Mouse (Mus musculus) cerebellum, adult 18-20 months (tissue): Measurements from ENCODE around the gene Slc9a3.
A peak's percentile ranks its signal among the peaks of the same experiment; 100 is the strongest.

Source experiments
- DNase-seq, 2 experiments: peaks; one replicate each; pipeline ENCODE4 v3.0.0; 2021

The Slc9a3 gene

GRCm38 (mm10) chr13:74121141-74121602, at the start of gene Slc9a3:
Slc9a3 (plus strand) TSS chr13:74121457.
- no peak for DNase-seq

DNA sequence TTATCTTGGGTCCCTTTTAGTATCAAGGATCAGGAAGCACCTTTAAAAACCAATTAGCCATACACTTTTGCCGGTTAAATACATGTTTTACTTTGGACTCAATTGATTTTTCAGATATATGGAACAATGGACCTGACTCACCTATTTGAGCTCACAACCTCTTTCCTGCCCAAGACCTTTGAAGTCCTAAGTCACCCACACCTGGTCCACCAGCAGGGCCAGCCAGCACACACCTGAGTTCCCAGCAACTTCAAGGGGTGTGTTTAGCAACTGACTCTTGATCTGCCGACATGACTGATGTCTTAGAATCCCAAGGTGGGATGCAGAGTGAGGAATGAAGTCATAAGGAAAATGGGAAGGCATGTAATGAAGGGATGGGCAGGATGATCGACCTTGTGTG, 49.5 kb upstream of the Slc9a3 start:
- DNase-seq, result no peak

DNA sequence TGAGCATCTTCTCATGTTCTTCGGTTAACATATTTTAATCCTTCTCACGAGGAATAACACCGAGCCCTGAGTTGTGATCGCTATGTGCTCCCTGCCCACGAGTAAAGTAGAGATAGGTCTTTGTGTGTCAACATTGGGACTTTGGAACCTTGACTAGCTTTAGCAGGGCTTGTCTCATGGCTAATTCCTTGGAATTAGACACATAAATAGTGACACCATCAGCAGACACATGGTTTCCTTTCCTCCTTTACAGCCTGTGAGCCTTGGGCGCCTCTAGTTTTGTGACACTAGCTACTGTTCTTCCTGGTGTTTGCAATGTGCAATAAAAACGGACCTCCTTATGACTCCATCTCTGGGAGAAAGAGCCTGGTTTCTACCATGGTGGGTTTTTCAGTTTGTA, 47.9 kb upstream of the Slc9a3 start:
- no peak for DNase-seq

DNA sequence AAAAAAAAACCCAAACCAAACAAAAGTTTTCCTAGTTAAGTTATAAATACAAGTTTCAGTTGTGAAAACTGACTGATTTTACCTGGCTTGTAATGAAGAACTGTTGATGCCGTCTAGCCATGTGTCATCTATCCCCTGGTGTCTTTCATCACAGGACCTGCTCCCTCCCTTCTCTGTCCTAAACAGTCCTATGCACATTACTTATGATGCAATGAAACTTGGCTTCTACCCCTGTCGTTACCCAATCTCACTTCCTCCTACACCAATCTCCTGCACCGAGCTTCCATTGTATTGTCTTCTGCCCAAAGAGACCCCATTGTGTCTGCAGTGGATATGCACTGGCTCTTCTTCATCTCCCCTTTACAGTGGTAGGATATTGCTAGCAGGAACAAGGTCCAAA, 31.0 kb upstream of the Slc9a3 start:
- DNase-seq, result no peak

- DNase-seq, result no peak
These were observed 25.3 kb upstream of the Slc9a3 start for GRCm38 (mm10) chr13:74095936-74096335.

- peak; percentile 40 for DNase-seq
These were observed 24.4 kb upstream of the Slc9a3 start for GRCm38 (mm10) chr13:74096715-74097363.

DNA sequence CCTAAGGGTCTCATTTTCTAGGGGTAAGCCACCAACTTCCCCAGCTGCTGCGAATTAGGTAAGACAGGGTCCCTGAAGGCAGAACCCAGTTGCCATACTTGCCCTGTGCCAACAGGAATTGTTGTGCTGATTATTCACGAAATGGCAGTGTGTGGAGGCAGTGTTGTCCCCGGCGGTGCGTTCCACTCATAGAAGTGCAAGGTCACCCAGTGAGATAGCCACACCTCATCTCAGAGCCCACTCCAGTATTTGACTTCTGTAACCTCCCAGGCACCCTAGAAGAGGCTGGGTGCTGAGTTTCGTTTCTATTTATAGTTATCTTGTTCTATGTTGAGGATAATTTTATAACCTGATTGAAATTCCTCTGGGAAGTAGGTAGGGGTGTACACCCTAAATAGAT, 22.3 kb upstream of the Slc9a3 start:
- DNase-seq, result no peak

DNA sequence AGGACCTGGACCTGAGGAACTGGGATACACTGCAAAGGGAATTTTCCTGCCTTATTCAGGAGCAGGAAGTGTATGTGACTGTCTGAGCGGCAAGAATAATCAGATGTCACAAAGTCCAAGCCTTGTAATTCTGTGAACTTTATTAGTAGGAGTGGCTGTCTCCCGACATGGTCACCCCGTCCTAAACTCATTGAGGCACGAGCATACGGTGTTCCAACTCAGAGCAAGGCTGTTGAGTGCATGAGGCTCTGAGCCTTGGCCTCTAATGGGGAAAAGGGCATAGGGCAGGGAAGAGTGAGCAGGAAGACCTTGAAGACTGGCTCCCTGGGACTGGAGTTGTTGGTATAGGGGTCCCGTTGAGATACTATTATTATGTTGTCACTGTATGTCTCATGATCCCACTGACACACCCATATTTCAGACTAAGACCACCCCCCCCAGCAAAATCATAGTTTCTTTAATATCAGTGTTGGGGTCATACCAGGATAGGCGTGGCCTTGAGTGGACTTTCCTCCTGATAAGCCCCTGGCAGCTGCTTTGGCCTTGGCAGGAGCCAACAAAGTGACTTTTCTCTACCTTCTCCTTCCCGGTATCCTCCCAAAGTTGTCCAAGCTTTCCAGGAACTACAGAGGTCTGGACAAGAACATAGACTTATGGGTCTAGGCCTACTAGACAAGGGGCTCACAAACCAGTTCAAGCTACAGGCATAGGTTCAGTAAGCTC, 19.0 kb upstream of the Slc9a3 start:
- no peak for DNase-seq

DNA sequence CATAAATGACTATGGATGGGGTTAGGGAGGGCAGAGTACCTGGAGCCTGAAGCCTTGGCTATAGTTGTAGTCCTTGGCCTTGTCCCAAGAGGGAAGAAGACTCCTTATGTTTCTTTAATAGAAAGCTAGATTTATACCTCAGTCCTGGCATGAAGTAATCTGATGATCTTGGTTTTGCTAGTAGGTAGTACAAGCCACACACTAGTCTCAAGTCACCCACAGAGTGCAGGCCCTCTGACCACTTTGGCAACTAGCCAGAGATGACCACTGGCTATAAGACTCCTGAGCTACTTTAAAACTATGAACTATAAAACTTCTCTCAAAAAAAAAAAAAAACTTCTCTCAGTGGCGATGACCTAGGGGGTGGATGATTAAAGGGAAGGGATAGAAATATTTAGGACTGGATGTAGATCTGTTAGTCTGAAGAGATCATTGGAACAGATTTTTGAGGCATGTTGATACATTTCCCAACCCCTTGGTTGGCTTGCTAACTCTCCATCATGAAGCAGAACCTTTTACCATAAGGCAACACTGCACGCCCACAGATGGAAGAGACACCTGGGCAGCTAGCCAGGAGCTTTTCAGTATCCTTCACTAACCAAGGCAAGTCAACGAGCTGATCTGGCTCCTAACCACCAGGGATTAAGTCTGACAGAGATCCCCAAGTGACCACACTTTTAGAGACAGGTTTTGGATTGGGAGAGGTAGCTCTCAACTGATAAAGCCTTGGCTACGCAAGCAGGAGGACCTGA, 18.2 kb upstream of the Slc9a3 start:
- peak; percentile 47 to 48 for DNase-seq

GRCm38 (mm10) chr13:74104417-74104816, 16.8 kb upstream of the Slc9a3 start:
- DNase-seq, result no peak

DNA sequence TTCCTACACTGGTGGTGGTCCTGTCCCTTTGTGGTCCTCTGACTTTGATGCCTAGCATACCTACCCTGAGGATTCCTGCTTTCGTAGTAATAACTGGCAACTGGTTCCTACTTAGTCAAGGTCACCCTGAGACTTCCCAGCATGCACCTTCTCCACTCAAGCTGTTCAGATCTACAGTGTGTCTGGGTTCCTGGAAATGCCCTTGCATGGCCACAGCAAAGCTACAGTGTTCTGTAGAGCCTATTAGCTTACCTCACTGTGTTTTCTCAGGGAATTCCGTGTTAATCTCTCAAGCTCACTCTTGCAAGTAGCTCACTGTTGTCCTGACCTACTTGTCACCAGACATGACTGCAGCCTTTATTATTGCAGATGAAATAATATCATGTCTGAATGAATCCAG, 13.8 kb upstream of the Slc9a3 start:
- no peak for DNase-seq

- DNase-seq, result no peak
These were observed 8.7 kb upstream of the Slc9a3 start for GRCm38 (mm10) chr13:74112593-74112992.

GRCm38 (mm10) chr13:74113626-74114191, 7.5 kb upstream of the Slc9a3 start:
- DNase-seq, result no peak

DNA sequence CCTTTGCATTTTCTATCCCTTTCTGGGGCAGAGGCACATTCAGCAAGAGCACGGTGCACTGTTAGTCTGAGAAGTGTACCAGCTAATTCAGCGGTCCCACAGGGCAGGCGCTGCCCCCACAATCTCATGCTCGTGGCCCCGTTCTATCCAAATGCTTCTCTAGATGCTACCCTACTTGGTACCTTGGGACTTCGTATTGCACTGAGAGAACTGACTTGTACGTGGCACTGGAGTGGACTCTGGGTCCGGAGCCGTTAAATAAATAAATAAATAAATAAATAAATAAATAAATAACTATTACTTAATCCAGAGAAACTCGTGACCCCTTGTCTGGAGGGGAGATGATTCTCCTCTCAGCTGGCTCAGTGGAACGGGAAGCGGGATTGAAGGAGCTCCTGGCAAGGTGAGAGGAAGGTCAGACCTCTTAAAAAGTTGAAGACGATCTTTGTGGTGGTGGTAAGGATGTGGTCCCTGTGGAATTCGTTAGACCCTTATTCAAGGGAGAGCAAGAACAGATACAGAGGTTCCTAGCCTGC, 606 bp downstream of the Slc9a3 start:
- DNase-seq, result no peak

- no peak for DNase-seq
These were observed 1.4 kb downstream of the Slc9a3 start for GRCm38 (mm10) chr13:74122632-74123031.

DNA sequence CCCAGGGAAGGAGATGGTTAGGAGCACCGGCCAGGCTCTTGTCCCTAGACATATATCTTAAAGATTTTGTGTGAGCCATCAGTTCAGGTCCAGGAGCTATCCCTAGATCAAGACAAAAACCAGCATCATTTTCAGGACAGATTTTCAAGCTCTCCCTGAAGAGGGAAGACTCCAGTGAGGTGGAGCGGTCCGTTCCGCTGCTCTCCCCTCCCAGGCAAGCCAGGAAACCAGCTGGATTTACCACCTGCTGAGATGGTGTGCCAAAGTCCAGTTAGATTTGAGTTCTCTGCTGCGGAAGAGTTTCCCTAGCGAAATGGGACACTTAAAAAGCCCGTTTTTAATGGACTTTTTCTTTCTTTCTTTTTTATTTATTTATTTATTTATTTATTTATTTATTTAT, 6.3 kb downstream of the Slc9a3 start:
- no peak for DNase-seq

- no peak for DNase-seq
These were observed 8.7 kb downstream of the Slc9a3 start for GRCm38 (mm10) chr13:74129909-74130308.

DNA sequence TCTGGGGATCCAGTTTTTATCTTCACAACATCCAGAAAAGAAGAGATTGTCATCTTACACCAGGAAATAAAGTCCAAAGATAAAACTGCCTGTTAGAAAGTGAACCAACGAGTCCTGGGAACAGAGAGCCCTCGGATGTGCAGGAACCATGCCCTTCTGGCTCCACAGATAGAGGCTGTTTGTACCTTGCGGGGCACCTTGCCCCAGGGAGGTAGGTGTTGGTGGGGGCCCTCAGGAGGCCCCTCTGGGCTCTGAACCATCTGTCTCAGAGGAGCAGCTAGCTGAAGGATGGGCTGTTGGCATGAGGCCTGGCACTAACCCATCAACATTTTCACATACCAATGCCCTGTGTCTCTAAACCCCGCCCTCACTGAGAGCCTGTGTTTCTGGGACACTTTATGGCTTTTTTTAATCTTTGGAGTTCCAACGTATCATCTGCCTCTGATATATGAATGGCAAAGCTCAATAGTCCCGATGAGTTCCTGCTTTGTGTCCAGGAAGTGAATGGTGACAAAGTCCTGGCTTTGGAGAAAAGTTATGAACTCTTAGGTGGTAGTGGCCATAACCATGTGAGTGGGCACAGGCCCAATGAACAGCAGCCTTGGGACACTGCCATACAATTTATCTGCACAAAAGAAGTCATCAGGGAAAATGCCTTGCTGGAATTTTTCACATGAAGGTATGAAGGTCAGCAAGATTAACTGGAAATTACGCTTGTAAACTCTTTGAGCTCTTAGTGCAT, 17.8 kb downstream of the Slc9a3 start:
- no peak for DNase-seq

DNA sequence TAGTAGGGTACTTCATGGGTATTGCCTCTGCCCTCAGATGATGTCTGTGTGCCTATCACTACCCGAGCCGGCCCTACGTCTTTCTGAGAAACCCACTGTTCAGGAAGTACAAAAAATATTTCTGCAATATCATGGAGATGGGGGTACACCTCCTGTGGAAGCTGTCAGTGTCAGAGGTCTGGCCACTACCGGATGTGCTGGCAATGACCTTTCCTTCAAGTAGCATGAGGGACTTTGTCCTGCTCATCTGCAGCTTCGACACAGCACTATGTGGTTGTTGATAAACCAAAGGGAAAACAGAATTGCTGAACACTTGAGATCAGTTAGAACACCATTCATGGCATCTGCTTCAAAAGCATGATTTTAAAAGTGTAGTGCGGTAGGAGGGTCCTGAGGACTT, 19.5 kb downstream of the Slc9a3 start:
- DNase-seq, result no peak

DNA sequence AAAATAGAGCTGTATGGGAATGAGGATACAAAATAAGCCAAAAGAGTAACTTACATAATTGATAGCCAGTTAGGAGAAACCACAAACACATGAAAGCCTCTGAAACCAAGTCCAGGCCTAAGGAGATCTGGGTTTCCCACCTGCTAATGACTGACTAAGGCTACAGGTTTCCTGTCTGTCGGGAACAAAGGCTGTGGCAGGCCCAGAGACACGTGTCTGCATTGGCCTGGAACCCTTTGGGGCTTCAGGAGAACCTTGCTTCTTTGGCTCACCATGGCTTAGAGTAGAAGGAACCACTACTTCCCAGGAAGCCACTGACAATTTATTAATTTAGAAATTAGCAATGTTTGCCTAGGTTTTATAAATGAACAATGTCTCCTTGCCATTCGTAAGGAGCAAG, 22.0 kb downstream of the Slc9a3 start:
- no peak for DNase-seq

GRCm38 (mm10) chr13:74144120-74144884, 23.0 kb downstream of the Slc9a3 start:
- DNase-seq, result no peak
